Mouse (Mus musculus) bone marrow, adult 2 months (tissue): ENCODE measurements around the gene Gmcl1. TPM values are rescaled to one million over a fixed set of nuclear protein-coding genes. Genes with fewer than 3 reads are reported as not detected.

Experiments
- H3K27ac ChIP-seq: fragments of 200-500 bp; 2 replicates; pipeline ENCODE4 v1.5.1; 2012; ENCODE audit warnings: low read depth, mild to moderate bottlenecking, control low read depth, inconsistent platforms, low read length; ENCODE audit not compliant: control insufficient read depth, poor library complexity, insufficient read depth
- H3K4me1 ChIP-seq: fragments of 200-500 bp; 2 replicates; pipeline ENCODE4 v1.6.1; 2011; ENCODE audit warnings: low read length; ENCODE audit not compliant: control insufficient read depth, insufficient read depth
- H3K4me3 ChIP-seq: fragments of 200-500 bp; replicated peaks from 2 replicates; pipeline ENCODE3; 2011; ENCODE audit warnings: mild to moderate bottlenecking, low read depth, low read length, control low read depth; ENCODE audit not compliant: control insufficient read depth
- CTCF ChIP-seq: fragments of 200-500 bp; IDR thresholded peaks from 2 replicates; pipeline ENCODE4 v1.5.1; 2011; ENCODE audit warnings: low read length, control low read depth; ENCODE audit not compliant: control insufficient read depth, insufficient read depth
- POLR2A ChIP-seq: fragments of 200-500 bp; IDR thresholded peaks from 2 replicates; pipeline ENCODE4 v1.6.1; 2011; ENCODE audit warnings: low read depth, mild to moderate bottlenecking, control low read depth, low read length, borderline replicate concordance; ENCODE audit not compliant: control insufficient read depth
- WGBS: fragments of 180-500 bp; shearing (Covaris S2); methylation state at CpG from one replicate; pipeline ENCODE4 v1.1.7; 2018; 5-methylcytosine and 5-hydroxymethylcytosine counted together
- polyA plus RNA-seq: library from polyadenylated mRNA; stranded (reverse); fragments of >200 nt; gene quantifications from 2 replicates; pipeline ENCODE4 v1.2.4, GENCODE M21; 2011; ENCODE audit warnings: low replicate concordance; ENCODE audit not compliant: missing spikeins, insufficient read depth, insufficient read length

Gene Gmcl1
- polyA plus RNA-seq, 1 experiment: 7.3 TPM

- 73% methylated on average over 4 of the region's 4 CpGs for WGBS
- TF ChIP-seq CTCF: no peak
- no peak for TF ChIP-seq POLR2A
- no peaks in the 10 kb centered on the region; the same call in 1 of the 2 replicates for H3K4me1 ChIP-seq
- H3K27ac ChIP-seq: no peak overlapping the region
- H3K4me3 ChIP-seq: no peak overlapping the region
Observed at GRCm38 (mm10) chr6:86773830-86774229, 40.6 kb upstream of the Gmcl1 start.

GRCm38 (mm10) chr6:86772631-86773030 lies 39.4 kb upstream of the Gmcl1 start:
- TF ChIP-seq POLR2A: no peak
- no peak for TF ChIP-seq CTCF
- H3K4me3 ChIP-seq: no peak overlapping the region
- H3K27ac ChIP-seq: no peak overlapping the region
- no peaks in the 10 kb centered on the region; the same call in 1 of the 2 replicates for H3K4me1 ChIP-seq
- 62% methylated on average over 7 of the region's 7 CpGs for WGBS

- H3K27ac ChIP-seq: no peak overlapping the region
- H3K4me1 ChIP-seq: no peaks in the 10 kb centered on the region; the same call in 1 of the 2 replicates
- no peak overlapping the region for H3K4me3 ChIP-seq
- TF ChIP-seq POLR2A: no peak
- TF ChIP-seq CTCF: no peak
- WGBS: 62% methylated on average over 4 of the region's 4 CpGs
Observed at GRCm38 (mm10) chr6:86768938-86769337, 35.8 kb upstream of the Gmcl1 start.

- WGBS: 84% methylated on average over 4 of the region's 4 CpGs
- Histone ChIP-seq H3K4me3 (no peak overlapping the region), H3K27ac (no peak overlapping the region), H3K4me1 (no peaks in the 10 kb centered on the region; the same call in 1 of the 2 replicates)
- TF ChIP-seq POLR2A (no peak), CTCF (no peak)
Observed at GRCm38 (mm10) chr6:86768186-86768776, 35.1 kb upstream of the Gmcl1 start.

- 34% methylated on average over 3 of the region's 3 CpGs for WGBS
- no peak for TF ChIP-seq CTCF
- TF ChIP-seq POLR2A: no peak
- Histone ChIP-seq H3K27ac (no peak overlapping the region), H3K4me3 (no peak overlapping the region), H3K4me1 (no peaks in the 10 kb centered on the region)
Observed at GRCm38 (mm10) chr6:86767465-86767864, 34.3 kb upstream of the Gmcl1 start.

DNA sequence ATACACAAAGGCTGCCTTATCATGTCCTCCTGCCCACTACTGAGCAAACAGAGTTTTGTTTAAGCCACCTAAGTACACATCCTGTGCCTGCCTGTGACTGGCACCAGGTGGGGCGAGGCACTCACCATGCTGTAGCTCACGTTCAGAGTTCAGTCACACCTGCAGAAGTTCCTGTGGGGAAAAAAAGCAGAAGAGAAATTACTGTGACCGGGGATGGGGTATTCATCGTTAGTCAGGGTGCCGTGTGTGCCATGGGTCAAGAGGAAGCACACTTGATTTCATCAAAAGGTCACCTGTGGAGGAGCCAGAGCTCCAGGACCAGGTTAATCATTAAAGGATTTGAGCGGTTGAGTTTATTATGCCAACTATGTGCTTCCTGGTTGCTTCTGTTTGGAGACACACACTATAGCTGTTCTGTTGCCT lies 32.5 kb upstream of the Gmcl1 start:
- Histone ChIP-seq H3K4me3 (no peak overlapping the region), H3K27ac (no peak overlapping the region)
- WGBS: 24% methylated on average over 6 of the region's 6 CpGs

GRCm38 (mm10) chr6:86754105-86754863 lies 21.1 kb upstream of the Gmcl1 start:
- no peak overlapping the region for H3K4me3 ChIP-seq
- H3K27ac ChIP-seq: no peak overlapping the region
- H3K4me1 ChIP-seq: no peaks in the 10 kb centered on the region
- 86% methylated on average over 10 of the region's 10 CpGs for WGBS
- TF ChIP-seq POLR2A: no peak
- no peak for TF ChIP-seq CTCF

More for the DNA sequence above, 32.5 kb upstream of the Gmcl1 start:
- no peak for TF ChIP-seq POLR2A
- TF ChIP-seq CTCF: no peak
- no peaks in the 10 kb centered on the region for H3K4me1 ChIP-seq

GRCm38 (mm10) chr6:86752843-86753485 lies 19.8 kb upstream of the Gmcl1 start:
- no peak overlapping the region for H3K4me3 ChIP-seq
- H3K27ac ChIP-seq: no peak overlapping the region
- no peaks in the 10 kb centered on the region for H3K4me1 ChIP-seq
- no peak for TF ChIP-seq CTCF
- TF ChIP-seq POLR2A: no peak
- WGBS: 77% methylated on average over 5 of the region's 5 CpGs

GRCm38 (mm10) chr6:86750961-86751360 lies 17.8 kb upstream of the Gmcl1 start:
- 88% methylated on average over 4 of the region's 4 CpGs for WGBS
- no peak overlapping the region for H3K27ac ChIP-seq
- no peaks in the 10 kb centered on the region for H3K4me1 ChIP-seq
- H3K4me3 ChIP-seq: no peak overlapping the region
- TF ChIP-seq POLR2A: no peak
- no peak for TF ChIP-seq CTCF
